Mouse (Mus musculus) B cell, adult 67 days (primary cell): ENCODE results near the gene Kmt5a. TPM values are rescaled to one million over a fixed set of nuclear protein-coding genes. Genes with fewer than 3 reads are reported as not detected.

Experiments
- total RNA-seq, 2 experiments: library from RNA; stranded (reverse); gene quantifications; 4 replicates each; pipeline ENCODE4 v1.2.4; 2023

Kmt5a gene
- total RNA-seq, result 10 to 100 TPM; 59.4 to 60.1 TPM

DNA sequence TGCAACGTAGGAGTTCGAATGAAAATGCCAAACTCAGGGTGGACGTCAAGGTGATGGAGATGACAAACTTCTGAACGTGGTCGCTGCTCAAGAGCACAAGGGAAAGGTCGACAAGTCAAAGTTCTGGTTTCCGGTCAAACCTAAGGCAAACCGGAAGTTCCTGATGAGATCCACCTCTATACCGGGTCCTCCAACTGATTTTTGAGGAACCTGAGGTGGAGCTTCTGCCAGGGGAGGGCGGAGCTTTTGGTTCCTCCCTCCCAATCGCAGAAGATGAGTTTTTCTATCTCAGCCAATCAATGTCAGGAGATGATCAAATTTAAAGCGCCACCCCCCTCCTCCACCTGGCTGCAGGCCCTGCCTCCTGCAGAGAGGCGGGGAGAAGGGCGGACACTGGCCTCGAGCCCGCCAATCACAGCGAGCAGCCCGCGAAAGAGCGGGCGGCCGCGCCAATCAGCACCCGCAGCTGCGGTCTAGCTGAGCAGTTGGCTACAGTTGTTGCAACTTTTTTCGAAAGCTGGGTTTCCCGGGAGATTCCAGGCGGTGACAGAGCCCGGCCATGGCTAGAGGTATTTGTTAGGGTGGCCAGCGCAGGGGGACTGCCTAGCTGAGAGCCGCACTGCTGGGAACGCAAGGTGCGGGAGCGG, at the start of gene Kmt5a:
TSS of gene Kmt5a (plus strand) at position 484 of the 647 bp plus-strand sequence.

DNA sequence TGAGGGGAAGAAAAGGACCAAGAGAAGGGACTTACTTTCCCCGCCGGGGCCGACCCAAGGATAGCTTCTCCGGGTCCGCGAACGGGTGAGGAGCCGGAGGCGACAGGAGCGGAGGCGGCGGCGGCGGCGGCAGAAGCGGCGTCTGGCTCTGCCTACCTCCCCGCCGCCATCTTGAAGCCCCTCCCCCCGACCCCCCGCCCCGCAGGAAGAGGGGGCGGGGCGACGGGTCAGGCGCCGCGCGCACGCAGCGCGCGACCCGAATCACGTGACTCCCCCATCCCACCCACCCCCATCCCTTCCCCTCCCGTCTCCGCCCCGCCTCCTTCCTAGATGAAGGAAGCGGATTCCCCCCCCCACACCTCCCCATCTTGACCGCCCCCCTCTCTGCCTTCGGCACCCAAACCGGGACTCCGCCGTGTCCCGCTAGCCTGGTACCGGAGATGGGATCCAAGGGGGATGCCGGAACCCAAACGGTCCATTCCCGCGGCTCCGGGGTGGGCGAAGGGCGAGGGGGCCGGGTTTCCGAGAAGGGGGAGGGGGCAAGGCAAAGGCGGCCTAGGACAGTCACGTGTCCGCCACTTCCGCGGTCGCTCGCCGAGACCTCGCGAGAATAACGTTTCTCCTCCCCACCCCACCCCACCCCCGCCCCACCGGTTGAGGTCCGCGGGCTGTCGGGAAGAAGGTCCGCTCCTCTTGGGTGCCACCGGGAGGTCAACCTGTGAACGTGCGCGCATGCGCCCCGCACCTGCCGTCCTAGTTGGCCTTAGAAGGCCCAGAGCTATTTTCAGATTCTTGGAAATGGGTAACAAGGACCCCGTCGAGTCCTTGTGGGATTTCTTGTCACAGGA, 14.1 kb upstream of the Kmt5a start, which contains the start of gene Sbno1:
TSS of gene Sbno1 (minus strand) at position 590 of the 848 bp plus-strand sequence.

DNA sequence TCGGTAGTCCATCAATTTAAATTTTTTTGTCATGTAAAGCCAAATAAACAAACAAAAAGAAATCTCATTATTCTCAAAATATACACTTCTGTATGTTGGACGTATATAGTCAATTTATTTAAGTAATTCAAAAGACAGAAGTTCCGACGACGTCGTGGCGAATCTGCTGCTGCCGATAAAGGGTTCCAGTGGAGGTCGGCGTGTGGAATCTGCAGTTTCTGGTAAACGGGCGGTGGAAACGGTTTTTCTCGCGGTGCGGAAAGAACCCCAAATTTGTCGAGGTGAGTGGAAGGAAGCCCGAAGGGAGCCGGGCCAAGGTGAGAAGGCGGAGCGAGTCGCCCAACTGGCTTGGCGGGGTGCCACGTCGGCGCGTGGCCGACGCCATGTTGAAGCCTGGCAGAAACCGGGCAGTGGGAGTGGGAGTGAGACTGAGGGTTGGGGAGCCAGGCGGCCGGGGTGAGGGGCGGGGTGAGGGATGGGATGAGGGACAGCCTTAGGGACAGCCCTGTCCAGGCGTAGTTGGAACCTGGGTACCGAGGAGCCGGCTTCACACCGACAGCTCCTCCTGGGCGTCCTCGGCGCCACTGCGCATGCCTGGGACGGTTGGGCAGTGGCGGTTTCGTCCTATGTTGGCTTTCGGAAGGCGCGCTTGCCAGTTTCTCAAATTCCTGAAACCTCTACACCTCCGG, 43.4 kb downstream of the Kmt5a start, which contains the start of gene Snrnp35:
TSS of gene Snrnp35 (plus strand) at position 169 of the 689 bp plus-strand sequence.

Other genes starting within 250 kb of the Kmt5a start
- gene Pitpnm2, start 190.2 kb upstream of the Kmt5a start, total RNA-seq, result 10 to 100 TPM; 55.3 to 56.5 TPM
- gene Mphosph9, start 112.0 kb upstream of the Kmt5a start, total RNA-seq, result 10 to 100 TPM; 32.5 to 33.4 TPM
- gene 2810006K23Rik, start 111.8 kb upstream of the Kmt5a start, total RNA-seq, result 1 to 10 TPM; 7.6 to 9.1 TPM
- gene Cdk2ap1, start 76.8 kb upstream of the Kmt5a start, total RNA-seq, result 100 to 1,000 TPM; 117 to 124 TPM
- 100 to 1,000 TPM; 222 to 225 TPM for gene Sbno1, start 13.9 kb upstream of the Kmt5a start, total RNA-seq
- gene Rilpl2, start 38.4 kb downstream of the Kmt5a start, total RNA-seq, result 100 to 1,000 TPM; 130 to 175 TPM
- gene Snrnp35, start 43.2 kb downstream of the Kmt5a start, total RNA-seq, result 10 to 100 TPM; 18.8 to 21.7 TPM
- 1 to 10 TPM; 2.1 to 2.5 TPM for gene Rilpl1, start 91.5 kb downstream of the Kmt5a start, total RNA-seq
- gene Tmed2, start 100.8 kb downstream of the Kmt5a start, total RNA-seq, result 100 to 1,000 TPM; 103 to 111 TPM
- gene Ddx55, start 112.9 kb downstream of the Kmt5a start, total RNA-seq, result 10 to 100 TPM; 42.3 to 42.4 TPM
- gene Eif2b1, start 139.2 kb downstream of the Kmt5a start, total RNA-seq, result 10 to 100 TPM; 31.0 to 31.2 TPM
- gene Gtf2h3, start 139.2 kb downstream of the Kmt5a start, total RNA-seq, result 10 to 100 TPM; 36.4 to 49.6 TPM
- 10 to 100 TPM; 54.6 to 61.2 TPM for gene Atp6v0a2, start 188.6 kb downstream of the Kmt5a start, total RNA-seq